Mouse (Mus musculus): ENCODE results near the gene Ctps. TPM values are rescaled to one million over a fixed set of nuclear protein-coding genes. Genes with fewer than 3 reads are reported as not detected.
"Not testable (repeated sequence)": the region's sequence is repeated elsewhere in the genome, so short reads cannot be mapped to it uniquely, and the experiment has no call there.

Gene Ctps
- 10 to 100 TPM; 12.5 to 20.2 (median 18.8) TPM for polyA plus RNA-seq (2017; shearing (Covaris generic))

- ATAC-seq: peak; percentile 93
Measured at GRCm38 (mm10) chr4:120569486-120570437, at the start of gene Ctps. Gene Ctps (minus strand): TSS chr4:120570276.

GRCm38 (mm10) chr4:120616199-120617025 is 46.3 kb upstream of the Ctps start:
- ATAC-seq: no peak

- ATAC-seq: peak; percentile 66
Measured at GRCm38 (mm10) chr4:120615528-120616081, 45.5 kb upstream of the Ctps start.

GRCm38 (mm10) chr4:120614644-120615043 is 44.6 kb upstream of the Ctps start:
- no peak for ATAC-seq

- peak; percentile 51 for ATAC-seq
Measured at GRCm38 (mm10) chr4:120613691-120614329, 43.7 kb upstream of the Ctps start.

- ATAC-seq: no peak
Measured at GRCm38 (mm10) chr4:120612304-120613080, 42.4 kb upstream of the Ctps start.

- no peak for ATAC-seq
Measured at GRCm38 (mm10) chr4:120611005-120611404, 40.9 kb upstream of the Ctps start.

GRCm38 (mm10) chr4:120606941-120607340 is 36.9 kb upstream of the Ctps start:
- no peak for ATAC-seq

GRCm38 (mm10) chr4:120602669-120603068 is 32.6 kb upstream of the Ctps start:
- no peak for ATAC-seq

GRCm38 (mm10) chr4:120601774-120602173 is 31.7 kb upstream of the Ctps start:
- no peak for ATAC-seq

- ATAC-seq: no peak
Measured at GRCm38 (mm10) chr4:120598922-120599321, 28.8 kb upstream of the Ctps start.

GRCm38 (mm10) chr4:120596210-120596609 is 26.1 kb upstream of the Ctps start:
- ATAC-seq: not testable (repeated sequence)

GRCm38 (mm10) chr4:120590973-120591372 is 20.9 kb upstream of the Ctps start:
- ATAC-seq: no peak

GRCm38 (mm10) chr4:120589815-120590422 is 19.8 kb upstream of the Ctps start:
- peak; percentile 98 for ATAC-seq

- no peak for ATAC-seq
Measured at GRCm38 (mm10) chr4:120589070-120589469, 19.0 kb upstream of the Ctps start.

GRCm38 (mm10) chr4:120588445-120588844 is 18.4 kb upstream of the Ctps start, which contains the start of gene Gm8439:
Gene Gm8439 (plus strand): TSS chr4:120588745.
- no peak for ATAC-seq

GRCm38 (mm10) chr4:120586986-120587385 is 16.9 kb upstream of the Ctps start:
- ATAC-seq: no peak

- ATAC-seq: no peak
Measured at GRCm38 (mm10) chr4:120581711-120582110, 11.6 kb upstream of the Ctps start.

GRCm38 (mm10) chr4:120580894-120581293 is 10.8 kb upstream of the Ctps start:
- no peak for ATAC-seq

- no peak for ATAC-seq
Measured at GRCm38 (mm10) chr4:120571691-120572090, 1.6 kb upstream of the Ctps start.

- ATAC-seq: no peak
Measured at GRCm38 (mm10) chr4:120571070-120571464, 991 bp upstream of the Ctps start.

Measured in inflammation-experienced regulatory T-cells, adult 6 months (primary cell).